Mouse (Mus musculus): ENCODE measurements around the gene Gm20388. TPM values are rescaled to one million over a fixed set of nuclear protein-coding genes. Genes with fewer than 3 reads are reported as not detected.

Gm20388 gene
- polyA plus RNA-seq, 1 experiment from 2014 or later, result 1.7 TPM

DNA sequence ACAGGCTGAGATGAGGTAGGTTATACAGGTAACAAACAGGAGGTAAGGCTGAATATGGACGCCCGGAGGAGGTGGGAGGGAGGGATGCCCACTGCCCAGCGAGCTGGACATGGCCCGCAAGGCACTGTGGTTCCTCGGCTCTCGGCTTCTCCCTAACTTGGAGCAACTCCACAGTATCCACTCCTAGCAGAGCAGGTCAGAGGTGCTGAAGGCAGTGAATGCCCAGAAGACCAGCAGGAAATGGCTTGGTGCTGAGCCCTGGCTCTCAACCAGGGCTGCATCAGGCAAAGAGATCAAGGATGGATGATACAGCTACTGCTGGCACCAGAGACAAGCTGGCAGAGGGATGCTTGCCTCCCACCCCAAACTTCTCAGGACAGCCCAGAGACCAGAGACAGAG lies 2613.9 kb downstream of the Gm20388 start:
- no peak for DNase-seq (ENCODE audit: low spot score)
- Histone ChIP-seq H3K27me3 (ENCODE audit: insufficient read depth, poor library complexity, severe bottlenecking) (peaks cover 8% of the 10 kb centered on the region; the same call in 1 of the 2 replicates), H3K36me3 (no peaks in the 10 kb centered on the region), H3K9me3 (no peaks in the 10 kb centered on the region), H3K4me3 (no peak overlapping the region), H3K27ac (peak overlapping the region; percentile 78), H3K4me1 (replicated peaks) (peaks cover 65% of the 10 kb centered on the region)
- WGBS, result 78% methylated on average over 6 of the region's 6 CpGs

DNA sequence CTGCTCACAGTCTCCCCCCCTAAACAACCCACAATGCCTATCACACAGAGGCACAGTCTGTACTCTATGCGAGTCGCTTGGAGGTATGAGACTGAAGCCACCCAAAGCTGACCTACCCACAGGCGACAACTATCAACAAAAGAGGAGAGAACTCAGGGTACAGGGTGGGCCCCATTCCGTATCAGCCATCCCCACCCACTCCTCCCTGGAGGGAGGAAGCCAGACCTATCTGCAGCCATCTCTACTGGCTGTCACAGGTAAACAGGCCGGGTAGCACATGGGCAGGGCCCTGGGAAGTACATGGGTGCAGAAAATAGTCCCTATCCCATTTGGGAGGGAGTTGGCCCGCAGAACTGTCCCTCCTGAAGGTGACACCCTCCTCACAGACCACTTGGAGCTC lies 2614.4 kb downstream of the Gm20388 start:
- H3K27me3 ChIP-seq (ENCODE audit: insufficient read depth, poor library complexity, severe bottlenecking), result peaks cover 8% of the 10 kb centered on the region; the same call in 1 of the 2 replicates
- H3K4me1 ChIP-seq (replicated peaks), result peaks cover 61% of the 10 kb centered on the region
- H3K27ac ChIP-seq, result peak overlapping the region; percentile 78
- no peaks in the 10 kb centered on the region for H3K36me3 ChIP-seq
- whole genome bisulfite sequencing, result 79% methylated on average over 6 of the region's 6 CpGs
- no peaks in the 10 kb centered on the region for H3K9me3 ChIP-seq
- H3K4me3 ChIP-seq, result no peak overlapping the region
- DNase-seq (ENCODE audit: low spot score), result no peak

GRCm38 (mm10) chr8:122526084-122526483 lies 2615.4 kb downstream of the Gm20388 start:
- no peak for DNase-seq (ENCODE audit: low spot score)
- H3K27me3 ChIP-seq (ENCODE audit: insufficient read depth, poor library complexity, severe bottlenecking), result peaks cover 8% of the 10 kb centered on the region; the same call in 1 of the 2 replicates
- H3K4me1 ChIP-seq (replicated peaks), result peaks cover 61% of the 10 kb centered on the region
- no peak overlapping the region for H3K4me3 ChIP-seq
- no peaks in the 10 kb centered on the region for H3K36me3 ChIP-seq
- peak overlapping the region; percentile 78 for H3K27ac ChIP-seq
- 78% methylated on average over 3 of the region's 3 CpGs for WGBS
- H3K9me3 ChIP-seq, result no peaks in the 10 kb centered on the region

GRCm38 (mm10) chr8:122526526-122527170 lies 2616.0 kb downstream of the Gm20388 start:
- Histone ChIP-seq H3K4me3 (no peak overlapping the region), H3K9me3 (no peaks in the 10 kb centered on the region), H3K27ac (peak overlapping the region; percentile 78), H3K36me3 (no peaks in the 10 kb centered on the region), H3K27me3 (ENCODE audit: insufficient read depth, poor library complexity, severe bottlenecking) (peaks cover 8% of the 10 kb centered on the region; the same call in 1 of the 2 replicates), H3K4me1 (replicated peaks) (peaks cover 66% of the 10 kb centered on the region)
- 75% methylated on average over 7 of the region's 7 CpGs for WGBS
- no peak for DNase-seq (ENCODE audit: low spot score)

DNA sequence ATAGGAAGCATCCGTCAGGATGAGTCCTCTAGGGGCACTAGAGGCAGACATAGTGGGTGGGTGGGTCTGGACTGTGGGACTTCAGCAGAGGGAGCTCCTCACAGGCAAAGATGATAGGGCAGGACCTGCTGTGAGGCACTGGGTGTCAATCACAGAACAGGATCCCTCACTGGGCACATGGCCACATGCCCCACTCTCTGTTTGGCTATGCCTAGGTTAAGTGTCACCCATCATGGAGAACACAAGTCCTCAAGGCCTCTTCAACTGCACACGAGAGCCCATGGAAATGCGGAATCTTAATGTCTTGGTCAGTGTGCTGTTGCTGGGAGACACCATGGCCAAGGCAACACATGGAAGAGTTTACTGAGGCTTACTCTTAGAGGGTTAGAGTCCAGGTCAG lies 2617.3 kb downstream of the Gm20388 start:
- H3K27ac ChIP-seq, result no peak overlapping the region
- DNase-seq (ENCODE audit: low spot score), result no peak
- no peaks in the 10 kb centered on the region for H3K9me3 ChIP-seq
- WGBS, result 95% methylated on average over 3 of the region's 3 CpGs
- H3K4me1 ChIP-seq (replicated peaks), result peaks cover 66% of the 10 kb centered on the region
- no peaks in the 10 kb centered on the region for H3K36me3 ChIP-seq
- no peak overlapping the region for H3K4me3 ChIP-seq
- peaks cover 8% of the 10 kb centered on the region; the same call in 1 of the 2 replicates for H3K27me3 ChIP-seq (ENCODE audit: insufficient read depth, poor library complexity, severe bottlenecking)

DNA sequence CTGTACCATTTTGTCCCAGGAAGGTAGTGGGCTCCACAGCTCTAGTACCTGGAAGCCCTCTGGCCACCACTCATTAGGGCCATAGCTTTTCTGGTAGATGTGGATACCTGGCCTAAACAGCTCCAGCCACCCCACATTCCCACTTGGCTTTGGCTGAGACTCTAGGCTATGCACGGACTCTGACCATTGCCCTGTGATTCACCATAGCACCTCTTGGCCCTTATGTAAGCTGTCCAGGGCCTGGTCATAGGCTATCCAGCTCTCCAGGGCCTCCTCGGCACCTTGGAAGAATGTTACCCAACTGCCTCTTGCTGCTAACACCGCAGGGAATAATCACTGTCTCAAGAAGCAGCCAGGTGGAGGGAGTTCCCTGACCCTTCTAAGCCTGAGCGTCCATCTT lies 2618.5 kb downstream of the Gm20388 start:
- DNase-seq (ENCODE audit: low spot score), result no peak
- H3K4me3 ChIP-seq, result no peak overlapping the region

GRCm38 (mm10) chr8:122531312-122531711 lies 2620.7 kb downstream of the Gm20388 start:
- Histone ChIP-seq H3K4me3 (no peak overlapping the region), H3K27ac (peak overlapping the region; percentile 13; the same call in 1 of the 2 replicates), H3K36me3 (no peaks in the 10 kb centered on the region), H3K9me3 (no peaks in the 10 kb centered on the region), H3K4me1 (replicated peaks) (peaks cover 39% of the 10 kb centered on the region), H3K27me3 (ENCODE audit: insufficient read depth, poor library complexity, severe bottlenecking) (no peaks in the 10 kb centered on the region)
- no peak for DNase-seq (ENCODE audit: low spot score)
- 88% methylated on average over 8 of the region's 8 CpGs for whole genome bisulfite sequencing

More for the DNA sequence above, 2618.5 kb downstream of the Gm20388 start:
- peaks cover 55% of the 10 kb centered on the region for H3K4me1 ChIP-seq (replicated peaks)
- 89% methylated on average over 4 of the region's 4 CpGs for WGBS
- H3K9me3 ChIP-seq, result no peaks in the 10 kb centered on the region
- H3K27ac ChIP-seq, result no peak overlapping the region
- H3K27me3 ChIP-seq (ENCODE audit: insufficient read depth, poor library complexity, severe bottlenecking), result peaks cover 5% of the 10 kb centered on the region; the same call in 1 of the 2 replicates
- no peaks in the 10 kb centered on the region for H3K36me3 ChIP-seq

DNA sequence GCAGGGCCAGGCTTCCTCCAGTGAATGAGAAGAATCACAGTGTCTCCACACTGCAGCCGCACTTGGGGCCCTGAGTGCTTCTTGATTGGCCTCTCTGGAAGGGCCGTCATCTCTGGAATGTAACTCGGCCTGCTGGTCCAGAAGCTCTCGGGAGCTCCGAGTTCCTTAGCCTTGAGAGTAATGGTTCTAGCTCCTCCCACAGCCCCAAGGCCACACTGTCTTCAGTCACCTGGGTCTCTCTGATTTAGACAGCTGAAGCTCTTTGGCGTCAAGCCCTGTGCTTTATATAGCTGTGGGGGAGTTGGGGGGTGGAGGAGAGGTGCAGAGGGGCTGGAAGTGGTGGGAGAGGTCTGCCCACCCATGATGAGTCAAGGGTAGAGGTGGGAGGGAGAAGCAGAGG lies 2626.4 kb downstream of the Gm20388 start:
- no peak overlapping the region for H3K4me3 ChIP-seq
- DNase-seq (ENCODE audit: low spot score), result no peak
- H3K27me3 ChIP-seq (ENCODE audit: insufficient read depth, poor library complexity, severe bottlenecking), result no peaks in the 10 kb centered on the region
- no peaks in the 10 kb centered on the region for H3K36me3 ChIP-seq
- no peaks in the 10 kb centered on the region for H3K9me3 ChIP-seq
- H3K4me1 ChIP-seq (replicated peaks), result peaks cover 37% of the 10 kb centered on the region
- 70% methylated on average over 6 of the region's 6 CpGs for WGBS
- peak overlapping the region; percentile 53 for H3K27ac ChIP-seq

GRCm38 (mm10) chr8:122537812-122538211 lies 2627.2 kb downstream of the Gm20388 start:
- no peak for DNase-seq (ENCODE audit: low spot score)
- H3K36me3 ChIP-seq, result 0 out of 2 replicates have a peak, but pooled peaks cover 2% of the 10 kb centered on the region
- no peak overlapping the region for H3K4me3 ChIP-seq
- no peak overlapping the region for H3K27ac ChIP-seq
- peaks cover 38% of the 10 kb centered on the region for H3K4me1 ChIP-seq (replicated peaks)
- H3K27me3 ChIP-seq (ENCODE audit: insufficient read depth, poor library complexity, severe bottlenecking), result no peaks in the 10 kb centered on the region
- no peaks in the 10 kb centered on the region for H3K9me3 ChIP-seq
- 89% methylated on average over 2 of the region's 2 CpGs for WGBS

DNA sequence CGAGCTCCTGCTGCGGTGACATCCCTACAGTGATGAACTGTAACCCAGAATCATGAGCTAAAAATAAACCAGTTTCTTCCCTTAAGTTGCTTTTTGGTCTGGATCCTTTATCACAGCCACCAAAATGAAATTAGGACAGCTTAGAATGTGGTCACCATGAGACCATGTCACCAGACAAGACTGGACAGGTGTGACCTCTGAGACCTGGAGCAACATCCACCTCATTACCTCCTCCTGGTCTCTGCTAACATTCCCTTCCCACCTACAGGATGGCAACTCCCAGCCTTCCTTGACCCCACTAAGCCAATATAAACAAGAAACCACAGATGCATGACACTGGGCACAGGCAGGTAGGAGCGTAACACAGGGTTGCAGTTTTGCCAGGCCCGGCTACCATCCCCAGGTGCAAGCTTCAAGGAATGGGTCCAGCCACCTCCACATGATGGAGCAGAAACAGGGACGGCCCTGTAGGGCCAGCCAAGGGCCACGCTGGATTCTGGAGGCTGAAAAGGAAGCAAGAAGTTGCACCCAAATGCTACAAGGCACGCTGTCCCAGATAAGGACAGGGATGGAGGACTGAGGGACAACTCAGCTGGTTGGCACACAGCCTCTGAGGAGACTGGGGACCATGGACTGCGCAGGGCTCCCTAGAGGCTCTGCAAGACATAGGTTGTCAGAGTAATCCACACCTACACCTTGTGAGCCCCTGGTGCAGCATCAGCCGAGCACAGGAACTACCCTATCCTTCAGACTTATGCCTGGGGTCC lies 2627.9 kb downstream of the Gm20388 start:
- H3K4me1 ChIP-seq (replicated peaks), result peaks cover 38% of the 10 kb centered on the region
- 87% methylated on average over 9 of the region's 9 CpGs for WGBS
- no peak overlapping the region for H3K4me3 ChIP-seq
- DNase-seq (ENCODE audit: low spot score), result no peak
- H3K36me3 ChIP-seq, result 0 out of 2 replicates have a peak, but pooled peaks cover 9% of the 10 kb centered on the region
- H3K9me3 ChIP-seq, result no peaks in the 10 kb centered on the region
- peak overlapping the region; percentile 41 for H3K27ac ChIP-seq
- H3K27me3 ChIP-seq (ENCODE audit: insufficient read depth, poor library complexity, severe bottlenecking), result no peaks in the 10 kb centered on the region

- Histone ChIP-seq H3K27ac (no peak overlapping the region), H3K27me3 (ENCODE audit: insufficient read depth, poor library complexity, severe bottlenecking) (peaks cover 8% of the 10 kb centered on the region), H3K4me3 (no peak overlapping the region), H3K36me3 (0 out of 2 replicates have a peak, but pooled peaks cover 10% of the 10 kb centered on the region), H3K9me3 (no peaks in the 10 kb centered on the region), H3K4me1 (replicated peaks) (peaks cover 42% of the 10 kb centered on the region)
- no peak for DNase-seq (ENCODE audit: low spot score)
- 91% methylated on average over 8 of the region's 8 CpGs for WGBS
Observed at GRCm38 (mm10) chr8:122544138-122544537, 2633.5 kb downstream of the Gm20388 start.

GRCm38 (mm10) chr8:122546066-122546755 lies 2635.6 kb downstream of the Gm20388 start:
- peaks cover 56% of the 10 kb centered on the region for H3K4me1 ChIP-seq (replicated peaks)
- H3K27me3 ChIP-seq (ENCODE audit: insufficient read depth, poor library complexity, severe bottlenecking), result peaks cover 29% of the 10 kb centered on the region
- 87% methylated on average over 6 of the region's 7 CpGs for WGBS
- DNase-seq (ENCODE audit: low spot score), result no peak
- H3K27ac ChIP-seq, result peak overlapping the region; percentile 66
- H3K36me3 ChIP-seq, result 0 out of 2 replicates have a peak, but pooled peaks cover 10% of the 10 kb centered on the region
- H3K9me3 ChIP-seq, result no peaks in the 10 kb centered on the region
- H3K4me3 ChIP-seq, result no peak overlapping the region

All from hindbrain, embryonic 10.5 days (tissue).